Mouse (Mus musculus) naive thymus-derived CD4-positive, alpha-beta T cell, adult 2 months (primary cell): Measurements from ENCODE around the gene Lce3a.

Experiments used
- DNase-seq: peaks from one replicate; pipeline ENCODE4 v3.0.0-alpha.2; 2011; ENCODE audit warnings: low read depth

Gene Lce3a

GRCm38 (mm10) chr3:92926130-92926529 is at the start of gene Lce3a:
Gene Lce3a (minus strand): TSS chr3:92926230.
- DNase-seq: no peak

- no peak for DNase-seq
Observed at GRCm38 (mm10) chr3:92966761-92967160, 40.7 kb upstream of the Lce3a start, which contains the start of gene Lce3e. Gene Lce3e (plus strand): TSS chr3:92967061.

- DNase-seq: no peak
Observed at GRCm38 (mm10) chr3:92957090-92957489, 31.1 kb upstream of the Lce3a start, which contains the start of gene Lce3d. Gene Lce3d (plus strand): TSS chr3:92957390.

GRCm38 (mm10) chr3:92944186-92944585 is 18.2 kb upstream of the Lce3a start, which contains the start of gene Lce3c:
Gene Lce3c (plus strand): TSS chr3:92944486.
- no peak for DNase-seq

GRCm38 (mm10) chr3:92932679-92933078 is 6.6 kb upstream of the Lce3a start, which contains the start of gene Lce3b:
Gene Lce3b (plus strand): TSS chr3:92932979.
- no peak for DNase-seq

- no peak for DNase-seq
Observed at GRCm38 (mm10) chr3:92920364-92920763, 5.7 kb downstream of the Lce3a start.

GRCm38 (mm10) chr3:92907571-92907970 is 18.5 kb downstream of the Lce3a start:
- no peak for DNase-seq

- no peak for DNase-seq
Observed at GRCm38 (mm10) chr3:92905182-92905581, 20.8 kb downstream of the Lce3a start.

- DNase-seq: no peak
Observed at GRCm38 (mm10) chr3:92903640-92904039, 22.4 kb downstream of the Lce3a start.

- DNase-seq: no peak
Observed at GRCm38 (mm10) chr3:92902992-92903391, 23.0 kb downstream of the Lce3a start.

GRCm38 (mm10) chr3:92894489-92894888 is 31.5 kb downstream of the Lce3a start:
- no peak for DNase-seq

GRCm38 (mm10) chr3:92894063-92894462 is 32.0 kb downstream of the Lce3a start:
- DNase-seq: no peak
